Mouse (Mus musculus) myocyte (in vitro differentiated cells): ENCODE results near the gene Slc25a11. TPM values are rescaled to one million over a fixed set of nuclear protein-coding genes. Genes with fewer than 3 reads are reported as not detected.

Experiments used
- H3K27me3 ChIP-seq: one replicate; pipeline ENCODE4 v1.6.1; 2011; ENCODE audit not compliant: control insufficient read depth, insufficient read depth, insufficient read length
- H3K36me3 ChIP-seq: one replicate; pipeline ENCODE4 v1.6.1; 2011; ENCODE audit not compliant: control insufficient read depth, insufficient read depth
- H3K4me2 ChIP-seq: one replicate; pipeline ENCODE4 v1.6.1; 2011; ENCODE audit warnings: low read depth, control low read depth
- H3K4me3 ChIP-seq: one replicate; pipeline ENCODE4 v1.5.1; 2011; ENCODE audit warnings: mild to moderate bottlenecking, control low read depth, moderate library complexity
- H3K79me2 ChIP-seq: one replicate; pipeline ENCODE4 v1.6.1; 2011; ENCODE audit not compliant: control insufficient read depth, insufficient read depth
- H3ac ChIP-seq: one replicate; pipeline ENCODE4 v1.6.1; 2011; ENCODE audit not compliant: control insufficient read depth, insufficient read length
- CEBPB ChIP-seq: IDR thresholded peaks from 2 replicates; pipeline ENCODE4 v1.6.1; 2011; ENCODE audit warnings: mild to moderate bottlenecking, moderate library complexity; ENCODE audit not compliant: poor library complexity, insufficient read depth, severe bottlenecking
- E2F4 ChIP-seq: IDR thresholded peaks from one replicate; pipeline ENCODE4 v1.6.1; 2011; ENCODE audit warnings: mild to moderate bottlenecking, control low read depth, moderate library complexity; ENCODE audit not compliant: insufficient read depth
- MAX ChIP-seq: IDR thresholded peaks from one replicate; pipeline ENCODE4 v1.6.1; 2011; ENCODE audit warnings: low read depth, mild to moderate bottlenecking, control low read depth
- MYOD1 ChIP-seq, 3 experiments: IDR thresholded peaks; one replicate each; pipeline ENCODE4 v1.6.1; 2011; ENCODE audit warnings: control low read depth in 2 of 3, low read depth in 2 of 3, mild to moderate bottlenecking in 2 of 3, moderate library complexity in 1 of 3; ENCODE audit not compliant: insufficient read length in 2 of 3, control insufficient read depth in 1 of 3
- MYOG ChIP-seq, 3 experiments: IDR thresholded peaks; one replicate each; pipeline ENCODE4 v1.6.1; 2011; ENCODE audit warnings: control low read depth in 2 of 3, low read depth in 2 of 3, mild to moderate bottlenecking in 2 of 3; ENCODE audit not compliant: insufficient read length in 2 of 3, control insufficient read depth in 1 of 3, insufficient read depth in 1 of 3
- POLR2A ChIP-seq: IDR thresholded peaks from one replicate; pipeline ENCODE4 v1.6.1; 2011; ENCODE audit warnings: low read depth, mild to moderate bottlenecking, control low read depth, moderate library complexity; ENCODE audit not compliant: insufficient read length
- POLR2AphosphoS2 ChIP-seq: IDR thresholded peaks from one replicate; pipeline ENCODE4 v1.6.1; 2011; ENCODE audit warnings: low read depth, control low read depth; ENCODE audit not compliant: insufficient read length
- REST ChIP-seq: IDR thresholded peaks from one replicate; pipeline ENCODE4 v1.6.1; 2011; ENCODE audit warnings: mild to moderate bottlenecking, control low read depth, moderate library complexity; ENCODE audit not compliant: insufficient read depth, insufficient read length
- SRF ChIP-seq: IDR thresholded peaks from one replicate; pipeline ENCODE4 v1.6.1; 2011; ENCODE audit warnings: low read depth; ENCODE audit not compliant: control insufficient read depth, insufficient read length
- TCF12 ChIP-seq: IDR thresholded peaks from one replicate; pipeline ENCODE4 v1.6.1; 2011; ENCODE audit warnings: mild to moderate bottlenecking, control low read depth; ENCODE audit not compliant: poor library complexity, insufficient read depth, severe bottlenecking
- TCF3 ChIP-seq: IDR thresholded peaks from one replicate; pipeline ENCODE4 v1.6.1; 2011; ENCODE audit warnings: low read depth, control low read depth; ENCODE audit not compliant: insufficient read length
- USF1 ChIP-seq: IDR thresholded peaks from one replicate; pipeline ENCODE4 v1.6.1; 2011; ENCODE audit warnings: low read depth, mild to moderate bottlenecking, control low read depth, moderate library complexity
- polyA plus RNA-seq: library from polyadenylated mRNA; unstranded; fragments of >200 nt; fragmentation: generic; extraction: Trizol; gene quantifications from one replicate; pipeline ENCODE4 v1.2.1, GENCODE M21; 2012; ENCODE audit warnings: missing spikeins

The Slc25a11 gene
- polyA plus RNA-seq, 1 experiment = 165 TPM

DNA sequence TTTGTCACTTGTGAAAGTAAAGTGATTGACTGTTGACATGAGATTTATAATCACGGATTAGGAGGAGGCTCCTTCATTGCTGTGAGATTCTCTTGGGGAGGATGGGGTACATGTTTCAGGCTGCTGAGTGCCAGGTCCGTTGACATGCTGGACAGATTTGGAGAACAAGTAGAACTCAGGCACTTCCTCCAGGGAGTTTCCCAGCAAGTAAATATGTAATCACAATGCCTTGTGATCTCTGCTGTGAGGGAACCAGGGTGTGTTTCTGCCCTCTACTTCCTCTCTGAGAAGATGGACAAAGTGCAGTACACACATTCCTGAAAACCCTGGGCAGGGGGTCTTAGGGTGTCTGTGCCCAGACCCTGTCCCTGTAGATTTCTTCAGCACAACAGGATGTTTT, 51.6 kb downstream of the Slc25a11 start:
- no peak overlapping the region for H3K4me2 ChIP-seq
- H3K4me3 ChIP-seq = no peak overlapping the region
- H3K36me3 ChIP-seq = no peaks in the 10 kb centered on the region
- no peak overlapping the region for H3ac ChIP-seq
- TF ChIP-seq POLR2AphosphoS2 (no peak), TCF12 (no peak), TCF3 (no peak), REST (no peak), CEBPB (no peak), POLR2A (no peak), MYOG (IDR thresholded peaks at IDR 0.05; ENCODE audit: control insufficient read depth in 1 of 3, insufficient read depth in 1 of 3, insufficient read length in 2 of 3, low read depth in 2 of 3) (no peak), USF1 (no peak), MYOD1 (IDR thresholded peaks at IDR 0.05; ENCODE audit: control insufficient read depth in 1 of 3, insufficient read length in 2 of 3, low read depth in 2 of 3) (no peak), MAX (no peak), SRF (no peak), E2F4 (no peak)
- H3K79me2 ChIP-seq = peaks cover 7% of the 10 kb centered on the region
- H3K27me3 ChIP-seq = no peaks in the 10 kb centered on the region

DNA sequence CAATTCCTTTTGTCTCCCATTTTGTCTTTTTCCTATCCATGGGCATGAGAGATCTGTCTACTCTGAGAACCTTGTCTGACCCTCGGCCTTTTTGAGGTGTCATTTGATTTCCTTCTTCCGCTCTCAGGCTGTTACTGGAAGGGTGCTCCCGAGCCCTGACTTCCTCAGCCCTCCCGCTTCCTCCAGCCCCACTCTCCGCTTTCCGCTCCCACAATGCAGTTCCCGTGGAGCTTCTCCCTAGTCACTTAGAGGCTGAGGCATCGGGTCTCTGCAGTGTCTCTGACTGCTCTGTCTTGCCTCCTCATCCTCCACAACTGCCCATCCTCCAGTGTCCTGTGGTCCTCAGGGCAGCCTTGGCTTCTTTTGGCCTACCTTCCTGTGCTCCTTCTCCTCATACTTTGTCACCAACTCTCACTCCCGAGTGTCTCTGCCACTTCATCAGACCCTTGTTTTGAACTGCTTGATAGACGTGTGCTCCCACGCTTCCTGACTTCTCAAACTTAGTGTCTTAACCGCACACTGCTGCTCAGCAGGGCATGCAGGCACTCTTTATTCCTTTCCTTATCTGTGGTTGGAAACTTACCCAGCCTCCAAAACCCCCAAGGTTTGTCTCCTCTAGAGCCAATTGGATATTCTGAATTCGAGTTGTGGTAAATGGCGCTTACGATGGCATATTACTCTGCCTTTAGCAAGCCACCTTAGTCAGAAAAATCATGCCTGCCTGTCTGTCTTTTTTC, 52.9 kb downstream of the Slc25a11 start:
- Histone ChIP-seq H3K4me3 (no peak overlapping the region), H3ac (no peak overlapping the region), H3K36me3 (no peaks in the 10 kb centered on the region), H3K4me2 (no peak overlapping the region), H3K79me2 (peaks cover 17% of the 10 kb centered on the region), H3K27me3 (no peaks in the 10 kb centered on the region)
- TF ChIP-seq TCF12 (no peak), MAX (no peak), SRF (no peak)

Other genes with a start within 250 kb of the Slc25a11 start
- gene Pelp1, start 237.4 kb downstream of the Slc25a11 start, polyA plus RNA-seq = 26.5 TPM
- 20.1 TPM for gene Arrb2, start 214.8 kb downstream of the Slc25a11 start, polyA plus RNA-seq
- gene Med11, start 195.6 kb downstream of the Slc25a11 start, polyA plus RNA-seq = 29.6 TPM
- not detected for gene Zmynd15, start 188.0 kb downstream of the Slc25a11 start, polyA plus RNA-seq
- gene Cxcl16, start 187.5 kb downstream of the Slc25a11 start, polyA plus RNA-seq = 0.08 TPM
- not detected for gene Tm4sf5, start 142.2 kb downstream of the Slc25a11 start, polyA plus RNA-seq
- not detected for gene Vmo1, start 132.9 kb downstream of the Slc25a11 start, polyA plus RNA-seq
- not detected for gene Gltpd2, start 128.3 kb downstream of the Slc25a11 start, polyA plus RNA-seq
- gene Psmb6, start 122.1 kb downstream of the Slc25a11 start, polyA plus RNA-seq = 575 TPM
- not detected for gene Gm40193, start 114.5 kb downstream of the Slc25a11 start, polyA plus RNA-seq
- 10.2 TPM for gene Pld2, start 107.4 kb downstream of the Slc25a11 start, polyA plus RNA-seq
- gene Mink1, start 84.6 kb downstream of the Slc25a11 start, polyA plus RNA-seq = 34.4 TPM
- 0.10 TPM for gene 4930544D05Rik, start 31.6 kb downstream of the Slc25a11 start, polyA plus RNA-seq
- 5.3 TPM for gene Chrne, start 28.3 kb downstream of the Slc25a11 start, polyA plus RNA-seq
- 0.22 TPM for gene Gp1ba, start 8.4 kb downstream of the Slc25a11 start, polyA plus RNA-seq
- 16.7 TPM for gene Rnf167, start 244 bp downstream of the Slc25a11 start, polyA plus RNA-seq
- 2,636 TPM for gene Pfn1, start 7.2 kb upstream of the Slc25a11 start, polyA plus RNA-seq
- gene Eno3, start 9.7 kb upstream of the Slc25a11 start, polyA plus RNA-seq = 1,792 TPM
- gene Spag7, start 21.9 kb upstream of the Slc25a11 start, polyA plus RNA-seq = 52.4 TPM
- 11.9 TPM for gene Camta2, start 40.6 kb upstream of the Slc25a11 start, polyA plus RNA-seq
- 1.1 TPM for gene Inca1, start 52.7 kb upstream of the Slc25a11 start, polyA plus RNA-seq
- 96.3 TPM for gene Kif1c, start 53.1 kb upstream of the Slc25a11 start, polyA plus RNA-seq
- gene Zfp3, start 116.7 kb upstream of the Slc25a11 start, polyA plus RNA-seq = 2.7 TPM
- 0.10 TPM for gene Scimp, start 165.1 kb upstream of the Slc25a11 start, polyA plus RNA-seq
- 16.1 TPM for gene Rabep1, start 197.3 kb upstream of the Slc25a11 start, polyA plus RNA-seq